Mouse (Mus musculus): ENCODE data around the gene Srd5a1. TPM values are rescaled to one million over a fixed set of nuclear protein-coding genes. Genes with fewer than 3 reads are reported as not detected.

The Srd5a1 gene
- total and polyA plus RNA-seq, 3 experiments = 7.7 to 10.5 TPM; not detected in 1

DNA sequence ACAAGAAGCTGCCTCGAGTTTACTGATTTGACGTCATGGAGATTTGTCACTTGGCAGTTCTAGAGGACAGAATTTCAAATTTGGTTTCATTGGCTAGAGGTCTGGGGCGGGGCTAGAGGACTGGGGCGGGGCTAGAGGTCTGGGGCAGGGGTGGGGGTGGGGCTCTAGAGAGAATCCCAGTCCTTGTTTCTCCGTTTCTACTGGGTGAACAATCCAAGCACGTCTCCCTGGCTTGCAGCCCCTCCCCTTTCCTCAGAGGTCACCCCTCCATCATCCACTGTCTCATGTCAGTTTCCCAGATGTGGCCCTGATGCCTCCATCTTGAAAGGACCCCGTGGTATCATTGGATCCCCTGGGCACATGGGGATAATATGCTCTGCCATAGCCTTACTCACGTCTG lies 56.2 kb downstream of the Srd5a1 start:
- Histone ChIP-seq H3K36me3 (ENCODE audit: control insufficient read depth in 1 of 2, insufficient read depth in 2 of 2, low read length in 2 of 2) (no peaks in the 10 kb centered on the region), H3K27ac (ENCODE audit: control insufficient read depth, low read depth, low read length) (no peak overlapping the region), H3K79me2 (ENCODE audit: control insufficient read depth, insufficient read depth, low read length, poor library complexity) (no peaks in the 10 kb centered on the region), H3K9me3 (replicated peaks; ENCODE audit: insufficient read depth, low read length) (no peaks in the 10 kb centered on the region), H3K4me1 (ENCODE audit: control insufficient read depth in 1 of 2, insufficient read depth in 2 of 2, low read length in 2 of 2) (peaks cover 0 to 8% of the 10 kb centered on the region in 2 experiments; a peak in 3 of 4 replicates), H3K9ac (ENCODE audit: control insufficient read depth, low read depth, low read length, poor library complexity, severe bottlenecking) (no peak overlapping the region), H3K4me3 (ENCODE audit: control insufficient read depth in 1 of 2, insufficient read depth in 1 of 2, low read depth in 2 of 2, low read length in 2 of 2) (no peak overlapping the region), H3K27me3 (ENCODE audit: control insufficient read depth in 1 of 2, insufficient read depth in 2 of 2, low read length in 2 of 2) (no peaks in the 10 kb centered on the region)
- TF ChIP-seq TBP (IDR thresholded peaks at IDR 0.05; ENCODE audit: low read depth, low read length) = no peak
- TF ChIP-seq E2F4 (IDR thresholded peaks at IDR 0.05; ENCODE audit: borderline replicate concordance, low read depth, low read length) = no peak
- TF ChIP-seq ZNF384 (IDR thresholded peaks at IDR 0.05; ENCODE audit: low read depth, low read length) = no peak
- no peak for TF ChIP-seq CHD1 (IDR thresholded peaks at IDR 0.05; ENCODE audit: low read depth, low read length)
- no peak for TF ChIP-seq HCFC1 (IDR thresholded peaks at IDR 0.05; ENCODE audit: low read depth, low read length)
- no peak for TF ChIP-seq USF2 (IDR thresholded peaks at IDR 0.05; ENCODE audit: borderline replicate concordance in 1 of 2, insufficient read depth in 1 of 2, low read depth in 1 of 2, low read length in 2 of 2)
- no peak for TF ChIP-seq TAL1 (IDR thresholded peaks at IDR 0.05; ENCODE audit: low read length)
- no peak for TF ChIP-seq MYC (IDR thresholded peaks at IDR 0.05; ENCODE audit: low read depth, low read length)
- no peak for TF ChIP-seq NELFE (IDR thresholded peaks at IDR 0.05; ENCODE audit: low read depth, low read length)
- no peak for TF ChIP-seq ZC3H11A (IDR thresholded peaks at IDR 0.05; ENCODE audit: low read depth, low read length)
- no peak for TF ChIP-seq ELF1 (IDR thresholded peaks at IDR 0.05; ENCODE audit: low read depth, low read length)
- no peak for TF ChIP-seq BHLHE40 (IDR thresholded peaks at IDR 0.05; ENCODE audit: borderline replicate concordance, low read depth, low read length)
- TF ChIP-seq SMC3 (IDR thresholded peaks at IDR 0.05; ENCODE audit: low read depth, low read length) = no peak
- no peak for TF ChIP-seq UBTF (IDR thresholded peaks at IDR 0.05; ENCODE audit: borderline replicate concordance, insufficient read depth, low read depth, low read length)
- no peak for TF ChIP-seq GATA1 (IDR thresholded peaks at IDR 0.05; ENCODE audit: low read depth, low read length)
- TF ChIP-seq ZKSCAN1 (IDR thresholded peaks at IDR 0.05; ENCODE audit: low read depth, low read length) = no peak
- DNase-seq (ENCODE audit: low read depth, low spot score) = no peak

DNA sequence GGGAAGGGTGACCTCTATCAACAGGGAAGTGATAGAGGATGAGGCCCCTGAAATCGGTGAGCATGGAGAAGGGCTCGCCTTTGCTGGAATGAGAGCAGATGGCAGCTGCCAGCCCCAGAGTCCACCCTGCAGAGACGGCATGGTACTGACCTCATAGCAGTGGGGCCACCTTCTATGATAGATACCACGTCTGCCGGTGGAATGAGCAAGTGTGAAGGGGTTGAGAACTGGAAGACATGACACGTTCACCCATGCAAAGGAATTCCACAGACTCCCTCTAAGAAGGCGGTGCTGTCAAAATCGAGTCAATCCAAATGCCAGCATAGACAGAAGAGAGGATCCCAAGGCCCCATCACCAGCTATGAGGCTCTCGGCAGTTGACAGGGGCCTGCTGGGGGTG lies 57.0 kb downstream of the Srd5a1 start:
- TF ChIP-seq CHD2 (IDR thresholded peaks at IDR 0.05; ENCODE audit: low read length) (no peak), GABPA (IDR thresholded peaks at IDR 0.05; ENCODE audit: low read depth, low read length) (no peak), ZMIZ1 (IDR thresholded peaks at IDR 0.05; ENCODE audit: low read depth, low read length) (no peak), E2F4 (IDR thresholded peaks at IDR 0.05; ENCODE audit: borderline replicate concordance, low read depth, low read length) (no peak), NELFE (IDR thresholded peaks at IDR 0.05; ENCODE audit: low read depth, low read length) (no peak), POLR2A (IDR thresholded peaks at IDR 0.05; ENCODE audit: control insufficient read depth in 1 of 2, insufficient read depth in 1 of 2, low read depth in 1 of 2, low read length in 2 of 2, poor library complexity in 1 of 2) (no peak)
- H3K27me3 ChIP-seq (ENCODE audit: control insufficient read depth in 1 of 2, insufficient read depth in 2 of 2, low read length in 2 of 2) = no peaks in the 10 kb centered on the region
- H3K79me2 ChIP-seq (ENCODE audit: control insufficient read depth, insufficient read depth, low read length, poor library complexity) = no peaks in the 10 kb centered on the region
- H3K4me3 ChIP-seq (ENCODE audit: control insufficient read depth in 1 of 2, insufficient read depth in 1 of 2, low read depth in 2 of 2, low read length in 2 of 2) = no peak overlapping the region
- 0 out of 4 replicates have a peak, but pooled peaks cover 0 to 1% of the 10 kb centered on the region in 2 experiments for H3K4me1 ChIP-seq (ENCODE audit: control insufficient read depth in 1 of 2, insufficient read depth in 2 of 2, low read length in 2 of 2)
- H3K36me3 ChIP-seq (ENCODE audit: control insufficient read depth in 1 of 2, insufficient read depth in 2 of 2, low read length in 2 of 2) = no peaks in the 10 kb centered on the region
- H3K9ac ChIP-seq (ENCODE audit: control insufficient read depth, low read depth, low read length, poor library complexity, severe bottlenecking) = no peak overlapping the region
- no peak overlapping the region for H3K27ac ChIP-seq (ENCODE audit: control insufficient read depth, low read depth, low read length)
- H3K9me3 ChIP-seq (replicated peaks; ENCODE audit: insufficient read depth, low read length) = no peaks in the 10 kb centered on the region
- DNase-seq (ENCODE audit: low read depth, low spot score) = no peak
